Mouse (Mus musculus): ENCODE measurements around the gene Astn2. TPM values are rescaled to one million over a fixed set of nuclear protein-coding genes. Genes with fewer than 3 reads are reported as not detected.

Astn2 gene
- polyA plus RNA-seq, 1 experiment: not detected

GRCm38 (mm10) chr4:65761658-65762057 lies 642.8 kb downstream of the Astn2 start:
- Histone ChIP-seq H3K27ac (ENCODE audit: insufficient read depth, low read depth, low read length) (no peak overlapping the region), H3K4me3 (ENCODE audit: insufficient read depth, low read depth, low read length) (no peak overlapping the region), H3K4me1 (ENCODE audit: control insufficient read depth, insufficient read depth, low read length) (no peaks in the 10 kb centered on the region)
- 81% methylated on average over 3 of the region's 3 CpGs for WGBS
- TF ChIP-seq CTCF (IDR thresholded peaks at IDR 0.05; ENCODE audit: insufficient read depth, low read depth, low read length) (no peak), POLR2A (IDR thresholded peaks at IDR 0.05; ENCODE audit: insufficient read depth, low read depth, low read length) (no peak)

- H3K4me3 ChIP-seq (ENCODE audit: insufficient read depth, low read depth, low read length): no peak overlapping the region
- TF ChIP-seq POLR2A (IDR thresholded peaks at IDR 0.05; ENCODE audit: insufficient read depth, low read depth, low read length): no peak
- no peak for TF ChIP-seq CTCF (IDR thresholded peaks at IDR 0.05; ENCODE audit: insufficient read depth, low read depth, low read length)
- no peaks in the 10 kb centered on the region for H3K4me1 ChIP-seq (ENCODE audit: control insufficient read depth, insufficient read depth, low read length)
- H3K27ac ChIP-seq (ENCODE audit: insufficient read depth, low read depth, low read length): no peak overlapping the region
- 90% methylated on average over 1 of the region's 1 CpGs for WGBS
Measured at GRCm38 (mm10) chr4:65758875-65759201, 645.6 kb downstream of the Astn2 start.

- Histone ChIP-seq H3K27ac (ENCODE audit: insufficient read depth, low read depth, low read length) (no peak overlapping the region), H3K4me1 (ENCODE audit: control insufficient read depth, insufficient read depth, low read length) (no peaks in the 10 kb centered on the region), H3K4me3 (ENCODE audit: insufficient read depth, low read depth, low read length) (no peak overlapping the region)
- WGBS: 74% methylated on average over 5 of the region's 5 CpGs
- TF ChIP-seq CTCF (IDR thresholded peaks at IDR 0.05; ENCODE audit: insufficient read depth, low read depth, low read length) (no peak), POLR2A (IDR thresholded peaks at IDR 0.05; ENCODE audit: insufficient read depth, low read depth, low read length) (no peak)
Measured at GRCm38 (mm10) chr4:65758174-65758874, 646.1 kb downstream of the Astn2 start.

GRCm38 (mm10) chr4:65752941-65753340 lies 651.5 kb downstream of the Astn2 start:
- H3K27ac ChIP-seq (ENCODE audit: insufficient read depth, low read depth, low read length): no peak overlapping the region
- H3K4me3 ChIP-seq (ENCODE audit: insufficient read depth, low read depth, low read length): no peak overlapping the region
- 85% methylated on average over 3 of the region's 3 CpGs for WGBS
- TF ChIP-seq POLR2A (IDR thresholded peaks at IDR 0.05; ENCODE audit: insufficient read depth, low read depth, low read length) (no peak), CTCF (IDR thresholded peaks at IDR 0.05; ENCODE audit: insufficient read depth, low read depth, low read length) (no peak)
- H3K4me1 ChIP-seq (ENCODE audit: control insufficient read depth, insufficient read depth, low read length): no peaks in the 10 kb centered on the region

- no peaks in the 10 kb centered on the region for H3K4me1 ChIP-seq (ENCODE audit: control insufficient read depth, insufficient read depth, low read length)
- no peak overlapping the region for H3K4me3 ChIP-seq (ENCODE audit: insufficient read depth, low read depth, low read length)
- TF ChIP-seq POLR2A (IDR thresholded peaks at IDR 0.05; ENCODE audit: insufficient read depth, low read depth, low read length) (no peak), CTCF (IDR thresholded peaks at IDR 0.05; ENCODE audit: insufficient read depth, low read depth, low read length) (no peak)
- H3K27ac ChIP-seq (ENCODE audit: insufficient read depth, low read depth, low read length): no peak overlapping the region
Measured at GRCm38 (mm10) chr4:65744788-65745187, 659.6 kb downstream of the Astn2 start.

- 77% methylated on average over 5 of the region's 5 CpGs for WGBS
- no peak for TF ChIP-seq POLR2A (IDR thresholded peaks at IDR 0.05; ENCODE audit: insufficient read depth, low read depth, low read length)
- no peak for TF ChIP-seq CTCF (IDR thresholded peaks at IDR 0.05; ENCODE audit: insufficient read depth, low read depth, low read length)
- no peak overlapping the region for H3K4me3 ChIP-seq (ENCODE audit: insufficient read depth, low read depth, low read length)
- H3K27ac ChIP-seq (ENCODE audit: insufficient read depth, low read depth, low read length): no peak overlapping the region
- H3K4me1 ChIP-seq (ENCODE audit: control insufficient read depth, insufficient read depth, low read length): no peaks in the 10 kb centered on the region
Measured at GRCm38 (mm10) chr4:65744088-65744610, 660.3 kb downstream of the Astn2 start.

- no peak overlapping the region for H3K27ac ChIP-seq (ENCODE audit: insufficient read depth, low read depth, low read length)
- H3K4me1 ChIP-seq (ENCODE audit: control insufficient read depth, insufficient read depth, low read length): no peaks in the 10 kb centered on the region
Measured at GRCm38 (mm10) chr4:65743160-65743691, 661.2 kb downstream of the Astn2 start.

GRCm38 (mm10) chr4:65724414-65724813 lies 680.0 kb downstream of the Astn2 start:
- TF ChIP-seq POLR2A (IDR thresholded peaks at IDR 0.05; ENCODE audit: insufficient read depth, low read depth, low read length) (no peak), CTCF (IDR thresholded peaks at IDR 0.05; ENCODE audit: insufficient read depth, low read depth, low read length) (no peak)
- no peak overlapping the region for H3K27ac ChIP-seq (ENCODE audit: insufficient read depth, low read depth, low read length)
- no peak overlapping the region for H3K4me3 ChIP-seq (ENCODE audit: insufficient read depth, low read depth, low read length)
- no peaks in the 10 kb centered on the region for H3K4me1 ChIP-seq (ENCODE audit: control insufficient read depth, insufficient read depth, low read length)
- WGBS: 78% methylated on average over 6 of the region's 6 CpGs

More at GRCm38 (mm10) chr4:65743160-65743691, 661.2 kb downstream of the Astn2 start:
- TF ChIP-seq CTCF (IDR thresholded peaks at IDR 0.05; ENCODE audit: insufficient read depth, low read depth, low read length) (no peak), POLR2A (IDR thresholded peaks at IDR 0.05; ENCODE audit: insufficient read depth, low read depth, low read length) (no peak)
- no peak overlapping the region for H3K4me3 ChIP-seq (ENCODE audit: insufficient read depth, low read depth, low read length)

- H3K4me1 ChIP-seq (ENCODE audit: control insufficient read depth, insufficient read depth, low read length): no peaks in the 10 kb centered on the region
- no peak overlapping the region for H3K4me3 ChIP-seq (ENCODE audit: insufficient read depth, low read depth, low read length)
- 65% methylated on average over 2 of the region's 2 CpGs for WGBS
- H3K27ac ChIP-seq (ENCODE audit: insufficient read depth, low read depth, low read length): no peak overlapping the region
- no peak for TF ChIP-seq CTCF (IDR thresholded peaks at IDR 0.05; ENCODE audit: insufficient read depth, low read depth, low read length)
- no peak for TF ChIP-seq POLR2A (IDR thresholded peaks at IDR 0.05; ENCODE audit: insufficient read depth, low read depth, low read length)
Measured at GRCm38 (mm10) chr4:65719610-65720009, 684.8 kb downstream of the Astn2 start.
